Mouse (Mus musculus): ENCODE results near the gene Zfp940. TPM values are rescaled to one million over a fixed set of nuclear protein-coding genes. Genes with fewer than 3 reads are reported as not detected.
"Not testable (repeated sequence)": the region's sequence is repeated elsewhere in the genome, so short reads cannot be mapped to it uniquely, and the experiment has no call there.

The Zfp940 gene
- total RNA-seq (2021), result 10 to 100 TPM; 14.3 to 17.0 TPM

DNA sequence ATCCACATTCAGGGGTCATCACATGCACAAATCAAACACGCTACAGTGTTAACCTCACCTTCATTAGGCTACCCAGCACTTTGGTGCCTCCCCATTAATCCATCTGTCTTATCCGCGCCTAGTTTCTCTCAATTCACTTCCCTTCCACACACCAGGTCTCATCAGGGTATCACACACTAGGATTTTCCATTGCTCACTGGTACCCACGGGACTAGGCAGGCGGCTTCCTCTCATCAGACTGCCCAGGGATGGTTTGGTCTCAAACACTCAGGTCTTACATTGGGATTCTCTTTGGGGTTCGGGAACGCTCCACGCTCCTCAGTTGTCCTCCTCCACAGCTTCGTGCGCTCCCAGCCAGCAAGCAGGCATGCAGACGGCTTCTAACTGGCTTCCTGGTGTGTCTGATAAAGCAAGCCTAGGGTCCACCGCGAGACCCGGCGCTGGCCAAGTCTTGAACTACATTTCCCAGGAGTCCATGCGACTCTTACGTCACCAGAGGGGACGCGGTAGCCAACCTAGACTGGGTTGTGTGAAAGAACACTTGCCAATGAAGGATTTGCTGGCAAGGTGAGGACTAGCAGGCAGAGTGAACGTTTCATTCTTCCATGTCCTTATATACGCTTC is at the start of gene Zfp940:
Gene Zfp940, minus strand, starts transcription at position 451 of the 624 bp plus-strand sequence.
- DNase-seq (ENCODE audit: extremely low spot score in 1 of 2, low spot score in 1 of 2), result peak; percentile 73 to 83

DNA sequence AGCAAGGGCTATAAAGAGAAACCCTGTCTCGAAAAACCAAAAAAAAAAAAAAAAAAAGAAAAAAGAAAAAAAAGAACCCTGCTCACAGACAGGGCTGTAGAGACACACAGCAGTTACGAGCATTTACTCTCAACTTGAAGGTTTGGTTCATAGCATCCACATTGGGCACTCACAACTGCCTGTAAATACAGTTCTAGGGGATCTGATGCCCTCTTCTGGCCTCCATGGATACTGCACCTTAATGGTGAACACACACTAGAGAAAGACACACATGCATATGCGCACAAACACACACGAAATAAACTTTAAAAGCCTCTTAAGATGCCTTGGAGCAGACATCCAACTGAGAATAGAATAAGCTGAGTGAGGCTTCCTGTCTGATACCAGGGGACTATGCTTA is 44.9 kb upstream of the Zfp940 start:
- no peak for DNase-seq (ENCODE audit: extremely low spot score in 1 of 2, low spot score in 1 of 2)

DNA sequence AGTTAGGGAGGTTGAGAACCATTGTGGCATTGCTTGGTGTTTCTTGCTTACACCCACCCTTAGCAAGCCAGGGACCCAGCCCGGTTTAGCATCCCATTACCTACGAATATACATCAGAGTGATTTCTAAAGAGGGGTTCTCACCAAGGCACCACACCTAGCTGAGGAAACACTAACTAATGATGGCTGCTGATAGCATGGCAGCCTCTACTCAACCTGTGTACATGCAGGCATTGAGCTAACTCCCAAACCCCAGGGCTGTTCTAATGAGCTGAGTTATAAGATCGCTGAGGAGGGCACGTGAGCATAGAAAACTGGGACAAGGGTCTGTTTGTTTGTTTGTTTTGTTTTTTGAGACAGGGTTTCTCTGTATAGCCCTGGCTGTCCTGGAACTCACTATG is 39.3 kb upstream of the Zfp940 start:
- DNase-seq (ENCODE audit: extremely low spot score in 1 of 2, low spot score in 1 of 2), result no peak

DNA sequence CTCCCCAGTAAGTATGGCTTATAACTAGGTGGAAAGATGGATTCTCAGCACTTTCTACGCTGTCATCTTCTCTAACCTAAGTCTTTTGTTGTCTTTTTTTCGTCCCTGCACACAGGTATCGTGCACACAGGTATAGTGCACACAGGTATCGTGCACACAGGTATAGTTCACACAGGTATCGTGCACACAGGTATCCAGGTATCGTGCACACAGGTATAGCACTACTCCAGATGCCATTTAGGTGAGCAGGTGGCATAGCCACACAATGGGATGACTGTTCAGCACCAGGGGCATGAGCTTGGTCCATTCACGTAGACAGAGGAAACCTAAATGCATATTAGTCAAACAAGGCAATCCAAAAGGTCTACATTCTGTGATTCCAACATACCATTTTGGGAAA is 37.0 kb upstream of the Zfp940 start:
- DNase-seq (ENCODE audit: extremely low spot score in 1 of 2, low spot score in 1 of 2), result no peak

DNA sequence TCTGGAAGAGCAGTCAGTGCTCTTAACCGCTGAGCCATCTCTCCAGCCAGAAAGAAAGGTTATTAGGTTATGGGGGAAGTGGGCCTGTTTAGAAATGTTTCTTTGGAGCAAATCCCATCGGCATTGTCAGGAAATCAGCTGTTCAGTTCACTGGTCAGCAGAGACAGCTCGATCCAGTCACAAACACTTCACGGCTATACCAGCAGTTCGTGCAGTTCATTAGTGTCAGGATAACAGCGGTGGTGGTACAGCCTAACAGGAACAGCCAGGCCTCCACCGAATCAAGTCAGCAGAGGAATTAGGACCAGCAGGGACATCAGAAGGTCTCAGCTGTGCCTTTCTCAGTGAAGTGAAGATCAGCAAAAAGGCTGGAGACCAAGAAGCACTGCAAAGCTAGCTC is 27.4 kb upstream of the Zfp940 start:
- no peak for DNase-seq (ENCODE audit: extremely low spot score in 1 of 2, low spot score in 1 of 2)

DNA sequence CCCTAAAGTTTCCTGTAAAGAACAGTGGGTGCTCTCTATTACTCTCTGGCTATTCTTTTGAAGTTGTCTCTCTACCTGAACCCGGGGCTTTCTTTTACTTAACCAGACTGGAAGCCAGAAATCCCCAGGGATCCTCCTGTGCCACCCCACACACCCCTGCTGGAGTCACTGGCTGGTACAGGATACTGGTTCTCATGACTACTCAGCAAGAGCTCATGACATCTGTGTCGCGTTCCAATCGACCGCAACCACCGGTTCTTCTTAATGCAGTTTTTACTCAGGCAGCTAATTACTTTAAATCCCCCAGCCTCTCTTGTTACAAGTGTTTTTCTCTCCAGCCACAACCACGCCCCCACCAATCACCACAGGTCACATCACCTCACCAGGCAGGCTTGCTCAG is 26.6 kb upstream of the Zfp940 start:
- no peak for DNase-seq (ENCODE audit: extremely low spot score in 1 of 2, low spot score in 1 of 2)

DNA sequence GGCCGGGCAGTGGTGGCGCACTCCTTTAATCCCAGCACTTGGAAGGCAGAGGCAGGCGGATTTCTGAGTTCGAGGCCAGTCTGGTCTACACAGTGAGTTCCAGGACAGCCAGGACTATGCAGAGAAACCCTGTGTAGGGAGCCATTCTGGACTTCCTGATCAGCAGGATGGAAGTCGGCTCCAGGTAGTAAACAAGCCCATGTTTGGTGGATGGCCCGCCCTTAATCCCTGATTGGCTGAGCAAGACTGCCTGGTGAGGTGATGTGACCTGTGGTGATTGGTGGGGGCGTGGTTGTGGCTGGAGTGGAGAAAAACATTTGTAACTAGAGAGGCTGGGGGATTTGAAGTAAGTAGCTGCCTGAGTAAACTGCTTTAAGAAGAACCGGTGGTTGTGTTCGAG is 24.1 kb upstream of the Zfp940 start:
- DNase-seq (ENCODE audit: extremely low spot score in 1 of 2, low spot score in 1 of 2), result not testable (repeated sequence)

DNA sequence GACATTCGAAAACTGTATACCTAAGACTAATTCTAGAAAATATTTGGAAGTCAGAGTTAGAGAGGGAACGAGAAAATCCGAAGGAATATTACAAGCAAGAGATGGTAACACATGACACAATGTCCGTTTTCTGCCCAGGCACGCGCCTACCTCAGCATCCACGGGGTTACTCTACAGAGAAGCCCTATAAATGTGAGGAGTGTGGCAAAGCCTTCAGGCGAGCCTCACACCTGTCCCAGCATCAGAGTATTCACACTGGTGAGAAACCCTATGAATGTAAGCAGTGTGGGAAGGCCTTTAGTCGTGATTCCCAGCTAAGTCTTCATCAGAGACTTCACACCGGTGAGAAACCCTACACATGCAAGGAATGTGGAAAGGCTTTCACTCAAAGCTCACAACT is 20.8 kb upstream of the Zfp940 start:
- DNase-seq (ENCODE audit: extremely low spot score in 1 of 2, low spot score in 1 of 2), result no peak

DNA sequence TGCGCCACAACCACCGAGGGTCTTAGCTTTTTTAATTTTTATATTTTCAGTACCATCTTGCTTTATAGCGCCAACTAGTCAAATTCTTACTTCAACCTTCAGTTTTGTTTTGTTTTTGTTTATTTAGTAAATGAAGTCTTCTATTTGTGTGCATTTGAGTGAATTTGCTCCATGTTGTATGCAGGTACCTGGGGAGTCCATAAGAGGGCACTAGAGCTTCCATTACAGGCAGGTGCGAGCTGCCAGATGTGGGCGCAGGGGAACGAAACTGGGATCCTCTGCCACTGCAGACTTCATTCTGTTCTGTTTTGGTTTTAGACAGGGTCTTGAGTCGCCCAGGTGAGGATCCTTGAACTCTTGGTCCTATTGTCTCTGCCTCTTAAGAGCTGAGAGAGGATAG is 8.2 kb upstream of the Zfp940 start:
- DNase-seq (ENCODE audit: extremely low spot score in 1 of 2, low spot score in 1 of 2), result no peak

DNA sequence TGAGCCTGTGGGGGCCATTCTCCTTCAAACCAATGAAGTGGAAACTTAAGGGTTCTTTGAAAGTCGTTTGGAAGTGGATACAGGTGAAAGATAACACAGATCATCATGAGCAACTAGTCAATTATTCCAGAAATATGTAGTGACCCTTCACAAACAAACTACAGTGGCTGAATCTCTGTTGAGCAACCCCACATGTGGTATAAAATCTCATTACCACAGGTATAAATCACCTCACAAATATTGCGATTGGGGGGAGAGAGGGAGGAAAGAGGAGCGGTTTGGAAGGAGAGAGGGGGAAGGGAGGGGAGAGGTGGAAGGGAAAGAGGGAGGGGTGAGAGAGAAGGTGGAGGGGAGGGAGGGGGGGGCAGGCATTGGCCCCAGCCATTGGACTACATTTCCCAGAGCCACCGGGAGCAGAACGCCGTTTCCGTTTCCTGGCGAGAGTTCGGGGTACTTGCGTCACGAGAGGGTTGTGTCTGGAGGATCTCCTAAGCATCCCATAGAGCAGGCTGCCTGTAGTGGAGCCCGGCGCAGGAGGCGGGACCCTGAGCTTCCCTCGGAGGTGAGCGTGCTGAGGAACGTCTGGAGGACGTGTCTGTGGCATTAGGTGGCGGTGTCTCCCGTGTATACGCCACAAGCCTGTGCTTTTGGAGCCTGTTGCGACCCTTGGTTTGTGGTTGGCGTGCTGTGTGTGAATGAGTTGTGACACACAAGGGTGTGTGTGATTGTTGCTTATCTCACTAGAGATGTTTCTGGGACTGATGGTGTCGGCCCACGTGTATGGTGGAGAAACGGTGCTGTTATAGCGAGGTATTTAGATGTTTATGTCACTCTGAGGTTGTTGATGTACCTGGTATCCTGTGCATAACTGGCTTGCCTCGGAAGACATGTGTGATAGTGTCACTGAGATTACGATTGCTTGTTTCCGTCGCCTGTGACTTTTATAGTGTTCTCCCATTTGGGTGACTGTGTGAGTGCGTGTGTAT is 6.4 kb upstream of the Zfp940 start, which contains the start of gene Zfp420:
Gene Zfp420, plus strand, starts transcription at position 448 of the 986 bp plus-strand sequence.
- peak; percentile 79 to 81 for DNase-seq (ENCODE audit: extremely low spot score in 1 of 2, low spot score in 1 of 2)

DNA sequence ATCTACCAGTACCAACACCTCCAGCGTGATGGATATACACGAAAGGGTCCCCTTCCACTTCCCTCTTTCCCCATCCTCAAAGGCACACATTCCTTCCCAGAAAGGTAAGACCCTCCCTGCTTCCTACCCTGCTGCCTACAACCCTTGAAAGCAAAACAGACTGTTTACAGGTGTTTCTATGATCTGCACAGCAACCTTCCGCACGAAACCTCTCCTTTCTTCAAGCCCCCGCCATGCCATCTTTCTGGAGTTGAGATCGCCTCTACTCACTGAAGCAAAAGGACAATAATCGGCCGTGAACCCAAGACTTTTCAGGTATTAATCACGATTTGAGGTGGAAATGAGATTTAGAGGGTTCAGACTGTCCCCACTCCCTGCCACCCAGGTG is 644 bp downstream of the Zfp940 start:
- no peak for DNase-seq (ENCODE audit: extremely low spot score in 1 of 2, low spot score in 1 of 2)

DNA sequence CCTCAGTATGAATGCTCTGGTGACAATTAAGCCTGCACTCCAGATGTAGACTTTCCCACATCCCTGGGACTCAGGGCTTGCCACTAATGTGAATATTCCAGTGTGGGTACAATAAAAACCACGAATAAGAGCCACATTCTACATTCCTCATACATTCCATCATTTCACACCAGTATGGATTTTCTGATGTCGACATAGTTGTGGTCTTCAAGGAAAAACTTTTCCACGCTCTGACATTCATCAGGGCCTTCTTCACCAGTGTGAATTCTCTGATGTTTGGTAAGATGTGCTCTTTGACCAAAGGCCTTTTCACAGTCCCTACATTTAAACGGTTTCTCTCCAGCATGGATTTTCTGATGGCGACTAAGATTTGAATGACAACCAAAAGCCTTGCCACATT is 8.9 kb downstream of the Zfp940 start:
- DNase-seq (ENCODE audit: extremely low spot score in 1 of 2, low spot score in 1 of 2), result no peak

DNA sequence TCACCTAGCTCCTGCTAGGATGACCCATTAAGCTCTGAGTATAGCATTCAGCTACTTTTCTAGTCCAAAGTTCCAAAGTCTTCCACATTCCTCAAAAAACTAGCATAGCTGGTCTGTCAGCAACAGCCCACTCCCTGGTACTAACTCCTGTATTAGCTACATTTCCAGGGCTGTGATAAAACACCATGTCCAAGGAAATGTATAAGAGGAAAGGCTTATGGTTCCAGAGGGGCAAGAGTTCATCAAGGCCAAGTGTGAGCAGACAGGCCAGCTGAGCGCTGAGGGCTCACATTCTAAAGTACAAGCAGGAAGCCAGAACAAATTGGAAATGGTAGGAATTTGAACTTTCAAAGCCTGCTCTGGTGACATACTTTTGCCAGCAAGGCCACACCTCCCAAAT is 11.4 kb downstream of the Zfp940 start:
- DNase-seq (ENCODE audit: extremely low spot score in 1 of 2, low spot score in 1 of 2), result no peak

DNA sequence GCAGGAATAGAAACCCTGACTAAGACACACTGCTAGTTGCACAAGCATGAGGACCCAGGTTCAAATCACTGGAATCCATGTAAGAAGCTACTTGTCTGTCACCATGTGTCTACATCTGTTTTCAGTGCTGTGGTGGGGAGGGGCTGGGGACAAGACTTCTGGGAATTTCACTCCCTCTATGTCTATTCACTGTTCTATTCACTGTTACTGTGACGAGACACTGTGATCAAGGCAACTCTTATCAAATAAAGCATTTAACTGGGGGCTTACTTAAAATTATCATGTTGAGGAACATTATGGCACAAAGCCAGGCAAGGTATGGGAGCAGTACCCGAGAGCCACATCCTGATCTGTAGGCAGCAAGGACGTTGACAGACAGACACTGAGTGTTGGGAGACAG is 14.2 kb downstream of the Zfp940 start:
- no peak for DNase-seq (ENCODE audit: extremely low spot score in 1 of 2, low spot score in 1 of 2)

DNA sequence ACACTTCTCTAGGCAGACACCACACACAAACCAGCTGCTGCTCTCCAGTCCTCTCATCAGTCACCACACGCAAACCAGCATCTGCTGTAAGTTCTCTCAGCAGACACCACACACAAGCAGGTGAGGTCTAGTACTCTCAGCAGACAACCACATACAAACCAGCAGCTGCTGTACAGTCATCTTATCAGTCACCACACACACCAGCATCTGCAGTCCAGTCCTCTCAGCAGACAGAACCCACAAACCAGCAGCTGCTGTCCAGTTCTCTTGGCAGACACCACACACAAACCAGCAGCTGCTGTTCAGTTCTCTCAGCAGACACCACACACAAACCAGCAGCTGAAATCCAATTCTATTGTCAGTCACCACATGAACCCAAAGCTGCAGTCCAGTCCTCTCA is 16.7 kb downstream of the Zfp940 start:
- no peak for DNase-seq (ENCODE audit: extremely low spot score in 1 of 2, low spot score in 1 of 2)

DNA sequence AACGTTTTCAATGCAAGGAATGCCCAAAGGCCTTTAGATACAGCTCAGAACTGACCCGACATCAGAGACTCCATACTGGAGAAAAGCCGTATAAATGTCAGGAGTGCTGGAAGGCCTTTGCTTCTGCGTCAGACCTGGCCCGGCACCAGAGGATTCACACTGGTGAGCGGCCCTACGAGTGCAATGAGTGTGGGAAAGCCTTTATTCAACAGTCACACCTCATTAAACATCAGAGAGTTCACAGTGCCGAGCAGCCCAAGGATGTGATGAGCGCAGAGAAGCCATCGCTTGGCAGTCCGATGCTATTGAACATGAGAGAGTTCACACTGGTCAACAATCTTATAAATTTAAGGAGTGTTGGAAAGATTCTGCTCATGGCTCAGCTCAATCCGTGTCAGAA is 23.7 kb downstream of the Zfp940 start:
- DNase-seq (ENCODE audit: extremely low spot score in 1 of 2, low spot score in 1 of 2), result no peak

DNA sequence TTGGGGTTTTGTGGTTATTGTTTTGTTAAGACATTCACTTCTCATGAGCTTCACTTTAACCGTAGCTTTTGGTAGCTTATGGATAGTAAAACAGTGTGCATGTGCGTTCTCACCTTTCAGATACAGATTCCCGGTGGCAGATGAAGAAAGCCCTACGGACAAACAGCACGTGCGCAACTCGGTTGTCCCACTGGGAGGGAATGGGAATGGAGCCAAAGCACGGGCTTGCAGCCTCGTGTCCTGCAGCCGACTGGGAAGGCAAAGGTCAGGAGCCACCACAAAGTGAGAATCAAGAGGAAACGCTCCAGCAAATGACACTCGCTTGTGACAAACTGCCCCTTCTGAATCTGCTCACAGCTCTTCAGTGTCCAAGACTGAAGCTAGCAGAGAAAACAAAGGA is 25.5 kb downstream of the Zfp940 start:
- DNase-seq (ENCODE audit: extremely low spot score in 1 of 2, low spot score in 1 of 2), result no peak

DNA sequence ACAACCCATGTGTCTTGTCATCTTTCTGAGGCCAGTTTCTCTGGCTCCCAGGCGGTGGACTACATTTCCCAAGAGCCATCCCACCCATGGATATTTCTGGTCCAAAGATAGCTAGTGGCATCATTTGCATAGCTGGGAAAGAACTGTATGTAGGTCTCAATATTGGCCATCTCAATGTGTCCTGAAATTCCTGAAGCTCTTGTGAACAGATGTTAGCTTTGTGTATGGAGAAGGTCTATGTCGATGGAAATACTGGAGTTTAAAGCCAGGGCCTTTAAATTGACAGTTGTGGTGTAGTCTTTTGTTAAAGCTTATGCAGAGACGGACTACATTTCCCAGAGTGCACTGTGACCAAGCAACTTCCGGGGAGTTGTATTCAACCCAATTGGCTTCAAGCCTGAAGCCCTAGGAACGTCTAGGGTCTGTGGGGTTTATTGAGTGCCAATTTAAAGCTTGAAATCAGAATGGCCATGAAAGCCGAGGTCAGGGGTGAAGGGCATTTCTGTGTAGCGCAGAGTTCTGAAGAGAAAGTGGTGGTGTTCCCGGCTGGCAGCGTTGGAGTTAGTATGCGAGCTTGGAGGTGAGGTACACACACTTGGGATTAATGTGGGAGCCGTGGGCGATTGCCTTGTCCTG is 34.7 kb downstream of the Zfp940 start:
- DNase-seq (ENCODE audit: extremely low spot score in 1 of 2, low spot score in 1 of 2), result peak; percentile 53 to 59

DNA sequence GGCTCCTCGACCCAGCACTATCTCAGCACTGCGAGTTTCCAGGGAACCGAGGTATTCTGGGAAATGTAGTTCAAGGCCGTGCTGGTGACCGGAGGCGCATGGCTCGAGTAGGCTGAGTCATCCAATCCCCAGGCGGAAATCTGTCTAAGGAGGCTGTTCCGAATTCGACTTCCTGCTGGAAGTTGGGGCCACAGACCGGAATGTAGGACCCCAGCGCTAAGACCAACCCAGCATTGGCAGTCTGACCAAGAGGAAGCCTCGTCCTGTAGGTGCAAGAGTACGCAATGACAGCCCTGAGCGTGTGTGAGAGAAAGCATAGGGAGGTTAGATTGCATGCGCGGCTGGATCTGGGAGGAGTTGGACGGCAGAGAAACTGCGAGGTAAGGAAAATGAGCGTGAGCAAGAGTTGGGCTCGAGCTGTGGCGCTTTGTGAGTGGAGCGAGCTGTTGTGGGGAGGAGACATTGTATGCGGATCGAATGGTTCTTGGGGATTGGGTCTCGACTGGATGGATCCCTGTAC is 37.5 kb downstream of the Zfp940 start, which contains the start of gene Zfp790:
Gene Zfp790, plus strand, starts transcription at position 205 of the 520 bp plus-strand sequence.
- DNase-seq (ENCODE audit: extremely low spot score in 1 of 2, low spot score in 1 of 2), result peak; percentile 59 to 62

DNA sequence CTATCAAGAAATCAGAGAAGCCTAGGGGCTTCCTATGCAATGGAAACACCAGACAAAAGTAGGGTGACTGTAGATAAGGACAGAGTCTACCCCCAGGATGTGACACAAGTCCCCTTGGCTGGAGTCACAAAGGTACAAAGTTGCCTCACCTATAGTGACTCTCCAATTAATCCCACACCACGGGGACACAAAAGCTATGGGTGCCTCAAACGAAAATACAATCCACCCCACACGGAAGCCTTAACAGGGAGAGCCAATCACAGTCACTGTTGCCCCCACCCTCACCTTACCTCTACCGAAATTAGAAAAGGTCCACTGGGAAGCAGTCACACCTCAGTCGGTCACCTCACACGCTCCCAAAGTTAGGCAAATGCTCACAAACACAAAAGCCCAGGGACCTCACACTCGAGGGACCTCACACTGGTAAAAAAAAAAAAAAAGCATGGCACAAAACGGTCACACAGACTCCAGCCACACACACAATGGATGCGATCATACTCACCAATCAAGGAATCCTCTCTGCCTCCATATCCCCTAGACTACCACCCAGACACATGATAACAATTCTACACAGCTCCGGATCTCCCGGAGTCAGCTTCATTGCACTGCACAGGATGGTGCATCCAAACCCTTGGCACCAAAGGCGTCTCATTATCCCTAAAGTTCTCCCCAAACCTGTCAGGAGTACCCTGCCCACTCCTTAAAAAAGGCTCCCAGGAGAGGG is 38.2 kb downstream of the Zfp940 start:
- no peak for DNase-seq (ENCODE audit: extremely low spot score in 1 of 2, low spot score in 1 of 2)

Measured in layer of hippocampus, postnatal 25 days (tissue).